Mouse (Mus musculus) colon, adult 2 months (tissue): ENCODE results near the gene Ms4a2. TPM values are rescaled to one million over a fixed set of nuclear protein-coding genes. Genes with fewer than 3 reads are reported as not detected.

Experiments
- polyA plus RNA-seq: library from polyadenylated mRNA; depleted of rRNA; stranded (reverse); fragments of >200 nt; gene quantifications from 2 replicates; pipeline ENCODE4 v1.2.3, GENCODE M21; 2012; rRNA removed

The Ms4a2 gene
- polyA plus RNA-seq = not detected in 2 replicates

GRCm38 (mm10) chr19:11623551-11623950, at the start of gene Ms4a2:
TSS of gene Ms4a2 (minus strand) at chr19:11623719.

GRCm38 (mm10) chr19:11660459-11660858, 36.9 kb upstream of the Ms4a2 start, which contains the start of gene Oosp2:
TSS of gene Oosp2 (minus strand) at chr19:11660559.

GRCm38 (mm10) chr19:11640732-11641131, 17.2 kb upstream of the Ms4a2 start, which contains the start of gene Ms4a3:
TSS of gene Ms4a3 (minus strand) at chr19:11640851.

GRCm38 (mm10) chr19:11604603-11605002, 18.9 kb downstream of the Ms4a2 start, which contains the start of gene Ms4a6d:
TSS of gene Ms4a6d (minus strand) at chr19:11604849.

Other genes with a start within 250 kb of the Ms4a2 start
- 0.38 and 0.96 TPM in 2 replicates for gene Ms4a4a, start 248.2 kb downstream of the Ms4a2 start, polyA plus RNA-seq
- gene Ms4a4c, start 218.9 kb downstream of the Ms4a2 start, polyA plus RNA-seq = 0.16 TPM in 1 of 2 replicates, not detected in the other
- 0.59 and 1.1 TPM in 2 replicates for gene Ms4a4b, start 180.2 kb downstream of the Ms4a2 start, polyA plus RNA-seq
- gene Ms4a6c, start 154.4 kb downstream of the Ms4a2 start, polyA plus RNA-seq = 1.3 and 2.6 TPM in 2 replicates
- 0.41 TPM in 1 of 2 replicates, not detected in the other for gene Gm8369, start 137.8 kb downstream of the Ms4a2 start, polyA plus RNA-seq
- 1.9 TPM in 2 replicates for gene Ms4a6b, start 107.2 kb downstream of the Ms4a2 start, polyA plus RNA-seq
- gene Ms4a4d, start 86.9 kb downstream of the Ms4a2 start, polyA plus RNA-seq = 14.6 and 15.4 TPM in 2 replicates
- gene Ms4a6d, start 18.9 kb downstream of the Ms4a2 start, polyA plus RNA-seq = 1.2 TPM in 2 replicates
- not detected in 2 replicates for gene Ms4a3, start 17.1 kb upstream of the Ms4a2 start, polyA plus RNA-seq
- gene Oosp2, start 36.8 kb upstream of the Ms4a2 start, polyA plus RNA-seq = not detected in 2 replicates
- not detected in 2 replicates for gene Oosp1, start 67.4 kb upstream of the Ms4a2 start, polyA plus RNA-seq
- gene Oosp3, start 73.3 kb upstream of the Ms4a2 start, polyA plus RNA-seq = not detected in 2 replicates
- gene Gif, start 123.8 kb upstream of the Ms4a2 start, polyA plus RNA-seq = not detected in 2 replicates
- gene Mrpl16, start 146.7 kb upstream of the Ms4a2 start, polyA plus RNA-seq = 6.7 and 7.3 TPM in 2 replicates
- gene Stx3, start 195.7 kb upstream of the Ms4a2 start, polyA plus RNA-seq = 18.1 and 22.3 TPM in 2 replicates
- gene Olfr1417, start 215.5 kb upstream of the Ms4a2 start, polyA plus RNA-seq = not detected in 2 replicates
- not detected in 2 replicates for gene Olfr1418, start 237.3 kb upstream of the Ms4a2 start, polyA plus RNA-seq